Mouse (Mus musculus) kidney, postnatal 36 days (tissue): ENCODE results near the gene Phactr2.

Experiments used
- DNase-seq, 2 experiments: peaks; one replicate each; pipeline ENCODE4 v3.0.0; 2021 to 2022; ENCODE audit warnings: mixed read lengths in 2 of 2

Gene Phactr2

GRCm38 (mm10) chr10:13448283-13449045 is 25.7 kb downstream of the Phactr2 start:
- no peak for DNase-seq

GRCm38 (mm10) chr10:13446791-13447249 is 27.4 kb downstream of the Phactr2 start:
- peak; percentile 95 to 98 for DNase-seq

- DNase-seq, result peak in 1 of 2 experiments; percentile 69
These were observed 30.0 kb downstream of the Phactr2 start for GRCm38 (mm10) chr10:13444257-13444656.

GRCm38 (mm10) chr10:13443647-13444046 is 30.6 kb downstream of the Phactr2 start:
- DNase-seq, result no peak

DNA sequence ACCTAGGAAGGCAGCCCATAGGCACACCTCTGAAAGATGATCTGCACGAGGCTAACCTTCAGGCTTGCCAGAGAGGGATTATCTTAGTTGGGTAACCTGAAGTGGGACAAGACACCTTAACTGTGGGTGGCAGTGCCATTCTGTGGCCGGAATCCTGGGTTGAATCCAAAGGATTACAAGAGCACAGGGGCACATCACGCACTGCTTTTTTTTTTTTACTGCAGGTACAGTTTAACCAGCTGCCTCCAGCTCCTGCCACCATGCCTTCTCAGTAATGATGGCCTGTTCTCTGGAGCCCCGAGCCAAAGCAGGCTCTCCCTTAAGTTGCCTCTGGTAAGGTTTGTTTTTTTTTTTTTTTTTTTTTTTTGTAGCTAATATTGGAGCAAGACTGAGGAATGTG is 33.9 kb downstream of the Phactr2 start:
- DNase-seq, result peak; percentile 44 to 48

- peak; percentile 77 to 86 for DNase-seq
These were observed 35.9 kb downstream of the Phactr2 start for GRCm38 (mm10) chr10:13438118-13438821.

DNA sequence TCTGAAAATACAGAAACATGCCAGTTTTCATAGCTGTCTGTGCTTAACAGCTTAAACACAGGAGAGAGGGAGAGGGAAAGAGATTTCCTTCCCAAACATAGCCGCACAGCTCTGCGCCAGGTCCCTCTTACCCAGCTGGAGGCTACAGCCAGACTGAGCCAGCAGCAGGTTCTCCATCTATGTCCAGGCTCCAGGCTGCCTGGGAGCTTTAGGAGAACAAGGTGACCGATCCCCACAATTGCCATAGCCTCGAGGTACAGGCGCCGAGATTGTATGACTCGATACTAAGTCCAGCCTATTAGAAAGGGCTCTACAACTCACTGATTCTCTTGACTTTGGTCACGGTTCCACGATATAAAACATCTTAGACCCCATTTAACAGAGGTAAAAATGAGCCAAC is 37.2 kb downstream of the Phactr2 start:
- no peak for DNase-seq

DNA sequence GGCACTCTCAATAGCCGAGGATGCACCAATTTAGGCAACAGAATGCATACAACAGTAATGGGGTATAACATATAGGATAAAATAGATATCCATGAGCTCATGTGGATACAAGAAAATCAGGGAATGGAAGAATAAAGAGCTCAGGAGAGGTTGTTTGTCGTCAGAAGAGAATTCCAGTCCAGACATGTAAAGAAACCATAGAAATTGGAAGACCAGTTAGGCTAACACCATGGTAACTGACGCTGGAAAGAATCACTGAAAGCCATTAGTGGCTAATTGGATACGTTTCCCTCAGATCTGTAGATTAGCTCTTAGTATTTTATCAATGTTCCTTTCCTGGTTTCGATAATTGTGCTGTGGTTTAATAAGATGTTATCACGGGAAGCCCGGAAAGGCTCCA is 41.2 kb downstream of the Phactr2 start:
- no peak for DNase-seq

GRCm38 (mm10) chr10:13431641-13432540 is 42.3 kb downstream of the Phactr2 start:
- no peak for DNase-seq

GRCm38 (mm10) chr10:13429766-13430165 is 44.4 kb downstream of the Phactr2 start:
- DNase-seq, result peak; percentile 61 to 77

GRCm38 (mm10) chr10:13429240-13429639 is 45.0 kb downstream of the Phactr2 start:
- DNase-seq, result peak in 1 of 2 experiments; percentile 19

DNA sequence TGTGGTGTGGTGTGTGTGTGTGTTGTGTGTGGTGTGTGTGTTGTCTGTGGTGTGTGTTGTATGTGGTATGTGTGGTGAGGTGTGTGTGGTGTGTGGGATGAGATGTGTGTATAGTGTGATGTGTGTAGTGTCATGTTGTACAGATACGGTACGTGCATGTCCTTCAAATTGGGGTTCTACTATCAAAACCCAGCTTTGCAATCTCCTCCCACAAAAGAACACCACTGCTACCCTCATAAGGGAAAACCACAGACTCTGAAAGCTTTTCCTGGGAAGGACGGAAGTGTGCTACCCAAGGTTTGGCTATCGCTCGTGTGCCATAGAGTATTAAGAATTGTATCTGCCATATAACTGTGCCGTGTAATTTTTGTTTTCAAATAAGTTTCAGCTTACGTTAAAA is 45.7 kb downstream of the Phactr2 start:
- DNase-seq, result no peak

DNA sequence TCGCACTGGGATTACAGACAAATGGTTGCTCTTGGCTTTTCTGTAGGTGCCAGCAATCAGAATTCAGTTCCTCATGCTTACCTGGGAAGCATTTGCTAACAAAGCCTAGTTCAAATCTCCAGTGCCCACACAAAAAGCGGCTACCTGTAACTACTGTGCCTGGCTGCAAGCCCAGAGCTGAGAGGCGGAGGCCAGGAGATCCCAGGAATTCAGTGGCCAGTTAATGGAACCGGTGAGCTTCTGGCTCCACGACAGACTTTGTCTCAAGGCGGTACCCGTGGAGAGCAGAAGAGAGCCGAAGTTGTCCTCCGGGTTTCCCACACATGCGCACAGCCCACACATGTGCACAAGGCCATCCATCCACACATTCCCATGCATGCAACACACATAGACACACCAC is 46.6 kb downstream of the Phactr2 start:
- peak; percentile 78 to 87 for DNase-seq

- no peak for DNase-seq
These were observed 49.0 kb downstream of the Phactr2 start for GRCm38 (mm10) chr10:13425198-13425597.

- no peak for DNase-seq
These were observed 49.7 kb downstream of the Phactr2 start for GRCm38 (mm10) chr10:13424508-13424907.

GRCm38 (mm10) chr10:13424015-13424414 is 50.2 kb downstream of the Phactr2 start:
- no peak for DNase-seq

DNA sequence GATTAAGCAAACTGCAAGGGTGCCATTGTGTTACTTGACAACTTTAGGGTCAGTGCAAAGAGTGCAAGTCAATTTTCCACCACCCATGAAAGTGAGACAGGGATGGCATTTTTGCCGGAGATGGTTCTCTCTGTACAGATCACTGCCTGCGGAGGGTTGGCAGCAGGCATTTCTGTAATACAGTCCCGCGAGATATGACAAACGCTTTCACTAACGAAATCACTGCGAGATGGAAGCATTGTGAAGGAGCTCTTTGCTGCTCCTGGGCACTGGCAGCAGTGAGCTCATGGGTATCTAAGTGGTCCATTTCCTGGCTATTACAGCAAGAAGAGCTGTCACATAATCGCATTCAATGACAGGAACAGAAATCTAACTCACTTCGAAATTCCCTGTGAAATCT is 52.1 kb downstream of the Phactr2 start:
- no peak for DNase-seq

DNA sequence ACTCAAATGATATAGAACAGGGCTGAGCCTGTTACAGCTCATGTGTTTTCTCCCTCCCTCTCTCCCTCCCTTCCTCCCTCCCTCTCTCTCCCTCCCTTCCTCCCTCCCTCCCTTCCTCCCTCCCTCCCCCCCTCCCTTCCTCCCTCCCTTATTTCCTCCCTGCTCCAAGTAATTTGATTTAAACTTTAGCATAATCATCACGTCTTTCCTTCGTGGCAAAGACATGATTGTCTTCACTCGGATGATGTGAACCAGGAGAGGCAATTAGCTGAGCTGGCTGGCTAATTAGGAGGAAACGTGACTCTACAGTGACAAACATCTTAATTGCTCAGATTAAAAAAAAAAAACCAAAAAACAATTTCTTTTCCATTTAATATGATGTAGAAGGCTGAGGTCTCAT is 55.0 kb downstream of the Phactr2 start:
- DNase-seq, result no peak

GRCm38 (mm10) chr10:13415489-13416104 is 58.6 kb downstream of the Phactr2 start:
- DNase-seq, result no peak

GRCm38 (mm10) chr10:13412202-13412923 is 61.8 kb downstream of the Phactr2 start:
- DNase-seq, result peak; percentile 19 to 35

DNA sequence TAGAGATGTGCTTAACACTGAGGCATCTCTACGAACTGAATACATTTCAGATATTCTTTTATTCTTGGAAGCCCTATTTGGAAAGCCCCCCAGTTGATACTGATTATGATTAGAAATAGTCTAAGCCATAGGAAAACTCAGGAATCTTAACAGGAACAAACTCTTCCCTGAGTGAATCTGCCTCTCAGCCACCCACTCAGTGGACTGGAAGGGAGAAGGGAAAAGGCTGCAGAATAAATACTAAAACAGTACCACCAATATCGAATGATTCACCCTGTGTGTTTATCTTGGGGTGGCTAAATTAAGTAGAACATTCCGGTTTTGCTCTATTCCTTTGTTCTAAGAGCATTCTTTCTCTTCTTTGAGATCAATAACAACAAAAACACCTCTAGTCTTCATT is 63.2 kb downstream of the Phactr2 start:
- no peak for DNase-seq

DNA sequence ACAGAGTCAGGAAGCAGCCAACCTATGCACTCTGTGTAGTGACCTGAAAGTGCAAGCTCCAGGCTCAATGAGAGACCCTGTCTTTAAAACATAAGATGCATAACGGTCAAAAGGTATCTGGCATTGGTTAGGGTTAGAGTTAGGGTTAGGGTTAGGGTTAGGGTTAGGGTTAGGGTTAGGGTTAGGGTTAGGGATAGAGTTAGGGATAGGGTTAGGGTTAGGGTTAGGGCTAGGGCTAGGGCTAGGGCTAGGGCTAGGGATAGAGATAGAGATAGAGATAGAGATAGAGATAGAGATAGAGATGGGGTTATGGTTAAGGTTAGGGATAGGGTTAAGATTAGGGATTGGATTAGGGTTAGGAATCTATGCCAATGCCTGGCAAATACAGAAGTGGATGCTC is 72.2 kb downstream of the Phactr2 start:
- DNase-seq, result no peak
